Mouse (Mus musculus) ES-E14 (cell line): ENCODE data around the gene Polr3g.

Experiments used
- HCFC1 ChIP-seq: IDR thresholded peaks from 2 replicates; pipeline ENCODE4 v1.6.1; 2012; ENCODE audit warnings: low read length, inconsistent platforms, borderline replicate concordance; ENCODE audit not compliant: insufficient read depth
- ZNF384 ChIP-seq: IDR thresholded peaks from 2 replicates; pipeline ENCODE4 v1.6.1; 2012; ENCODE audit warnings: low read depth, low read length, inconsistent platforms

DNA sequence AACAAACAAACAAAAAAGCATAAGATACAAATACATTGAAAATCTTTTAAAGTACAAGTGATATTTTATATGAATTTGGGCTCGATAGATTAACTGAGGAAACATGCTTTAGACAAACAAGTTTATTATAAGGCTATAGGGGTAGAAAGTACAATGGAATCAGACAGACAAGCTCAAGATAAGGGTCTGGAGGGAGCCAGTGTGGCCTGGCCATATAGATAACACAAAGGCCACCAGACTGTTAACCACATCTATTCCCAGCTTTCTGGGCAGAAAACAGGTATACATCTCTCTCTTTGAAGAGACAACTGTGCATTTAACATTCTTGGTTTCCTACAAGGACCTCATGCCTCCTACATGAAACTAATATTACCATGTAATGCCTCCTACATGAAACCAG is 19.5 kb upstream of the Polr3g start:
- TF ChIP-seq ZNF384 (no peak), HCFC1 (no peak)
